Mouse (Mus musculus): ENCODE results near the gene Pfn2.
"Not testable (repeated sequence)": the region's sequence is repeated elsewhere in the genome, so short reads cannot be mapped to it uniquely, and the experiment has no call there.

Pfn2 gene

GRCm38 (mm10) chr3:57847760-57848185 is at the start of gene Pfn2:
TSS of gene Pfn2 (minus strand) at chr3:57848079.
- DNase-seq = peak; percentile 70 to 79

- DNase-seq = no peak
Observed at GRCm38 (mm10) chr3:57882945-57883344, 35.1 kb upstream of the Pfn2 start.

- DNase-seq = peak; percentile 55 to 61
Observed at GRCm38 (mm10) chr3:57846912-57847759, 743 bp downstream of the Pfn2 start.

GRCm38 (mm10) chr3:57846662-57846911 is 1.3 kb downstream of the Pfn2 start:
- no peak for DNase-seq

GRCm38 (mm10) chr3:57845786-57846661 is 1.9 kb downstream of the Pfn2 start:
- no peak for DNase-seq

GRCm38 (mm10) chr3:57843775-57844174 is 4.1 kb downstream of the Pfn2 start:
- DNase-seq = no peak

GRCm38 (mm10) chr3:57836911-57837310 is 11.0 kb downstream of the Pfn2 start:
- DNase-seq = no peak

- DNase-seq = no peak
Observed at GRCm38 (mm10) chr3:57833585-57833984, 14.3 kb downstream of the Pfn2 start.

GRCm38 (mm10) chr3:57825866-57826265 is 22.0 kb downstream of the Pfn2 start:
- DNase-seq = no peak

- DNase-seq = no peak
Observed at GRCm38 (mm10) chr3:57815447-57815846, 32.4 kb downstream of the Pfn2 start.

GRCm38 (mm10) chr3:57795071-57795470 is 52.8 kb downstream of the Pfn2 start:
- DNase-seq = not testable (repeated sequence)
